Comparison of ENCODE assay signal across 11 mouse cellular contexts in the genomic region with DNA sequence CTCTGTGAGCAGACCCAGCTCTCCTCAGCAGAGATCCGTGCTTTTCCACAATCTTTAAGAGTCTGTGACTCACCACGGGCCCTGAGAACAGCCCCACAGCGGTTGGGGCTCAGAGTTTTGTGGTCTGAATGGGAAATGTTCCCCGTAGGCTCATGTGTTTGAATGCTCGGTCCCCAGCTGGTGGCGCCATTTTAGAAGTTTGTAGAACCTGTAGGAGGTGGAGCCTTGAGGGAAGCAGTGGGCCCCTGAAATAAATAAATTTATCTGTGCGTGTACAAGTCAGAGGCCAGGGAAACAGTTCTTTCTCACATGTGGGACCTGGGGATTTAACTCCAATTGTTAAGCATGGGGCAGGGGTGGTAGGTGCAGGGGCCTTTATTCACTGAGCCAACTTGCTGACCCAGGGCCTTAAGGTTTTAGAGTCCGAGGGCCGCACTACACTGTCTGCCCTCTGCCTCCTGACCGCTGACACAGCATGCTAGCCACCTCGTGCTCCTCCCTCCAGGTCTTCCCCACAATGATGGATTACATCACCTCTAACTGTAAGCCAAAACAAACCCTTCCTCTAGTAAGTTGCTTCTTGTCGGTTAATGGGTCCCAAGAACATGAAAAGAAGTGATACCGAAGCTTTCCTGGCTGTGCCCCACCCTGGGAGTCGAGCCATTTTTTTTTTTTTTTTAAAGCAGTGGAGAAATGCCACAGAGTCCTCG. TPM values are rescaled to one million over a fixed set of nuclear protein-coding genes. Genes with fewer than 3 reads are reported as not detected.
DNase-seq lines count a peak whose midpoint lies in the region; ATAC-seq and TF ChIP-seq lines count a peak whose summit lies in the region.
"Had no signal": no experiment of that assay in that cellular context is flagged by ENCODE, and none has a peak within 500 bp of the region (broad histone marks: within the 10 kb centered on the region; RNA-seq: fewer than 3 reads in every experiment).

No protein-coding gene starts in this region.

- H3K9me3 ChIP-seq in lung, embryonic 16.5 days (ENCODE audit: control insufficient read depth, low read length): no peaks in the 10 kb centered on the region
- H3K9me3 ChIP-seq in liver, embryonic 16.5 days (replicated peaks; ENCODE audit: control insufficient read depth, low read length): no peaks in the 10 kb centered on the region
- H3K9me3 ChIP-seq: limb, embryonic 13.5 days had no signal

- H3K36me3 ChIP-seq in lung, embryonic 16.5 days (ENCODE audit: control insufficient read depth, insufficient read depth, low read length): no peaks in the 10 kb centered on the region
- H3K36me3 ChIP-seq in liver, embryonic 16.5 days (ENCODE audit: control insufficient read depth, insufficient read depth): no peaks in the 10 kb centered on the region
- H3K36me3 ChIP-seq: limb, embryonic 13.5 days had no signal

- ATAC-seq in lung, embryonic 16.5 days (ENCODE audit: low read depth): peak; percentile 39; the same call in 1 of the 2 replicates
- peak; percentile 48; the same call in 1 of the 2 replicates for ATAC-seq in liver, embryonic 16.5 days (ENCODE audit: low read depth)
- ATAC-seq: CD4-positive, CD25-positive, alpha-beta regulatory T cell, adult 4 months; Patski had no signal

- no peak overlapping the region for H3K4me3 ChIP-seq in lung, embryonic 16.5 days (ENCODE audit: low read length)
- no peak overlapping the region for H3K4me3 ChIP-seq in lung, adult 2 months (replicated peaks; ENCODE audit: extremely low read depth, low read depth, low read length)
- H3K4me3 ChIP-seq in liver, embryonic 16.5 days (ENCODE audit: low read depth, low read length): no peak overlapping the region
- H3K4me3 ChIP-seq: limb, embryonic 13.5 days had no signal

- peak; percentile 5 for DNase-seq in heart, postnatal 4 days
- DNase-seq in heart, adult 18-20 months: no peak
- no peak for DNase-seq in lung, adult 2 months
- DNase-seq in ZHBTc4 (ENCODE audit: low read depth, low spot score): peak; percentile 65
- DNase-seq in ovary, postnatal 14 days (ENCODE audit: low spot score): no peak
- DNase-seq: adrenal gland, postnatal 14 days had no signal

- H3K4me1 ChIP-seq in lung, embryonic 16.5 days (replicated peaks; ENCODE audit: control insufficient read depth, insufficient read depth, low read length): no peaks in the 10 kb centered on the region
- H3K4me1 ChIP-seq in lung, adult 2 months (ENCODE audit: control insufficient read depth, insufficient read depth, low read length): no peaks in the 10 kb centered on the region
- H3K4me1 ChIP-seq in liver, embryonic 16.5 days (ENCODE audit: control insufficient read depth, low read depth, low read length): no peaks in the 10 kb centered on the region

- H3K27ac ChIP-seq in lung, embryonic 16.5 days (ENCODE audit: low read length): no peak overlapping the region
- no peak overlapping the region for H3K27ac ChIP-seq in liver, embryonic 16.5 days (ENCODE audit: low read length)
- H3K27ac ChIP-seq: limb, embryonic 13.5 days had no signal

- H3K4me2 ChIP-seq in lung, embryonic 16.5 days (ENCODE audit: low read depth, low read length): no peak overlapping the region
- no peak overlapping the region for H3K4me2 ChIP-seq in liver, embryonic 16.5 days (ENCODE audit: low read depth, low read length)
- H3K4me2 ChIP-seq: limb, embryonic 13.5 days had no signal

- no peaks in the 10 kb centered on the region for H3K27me3 ChIP-seq in lung, embryonic 16.5 days (ENCODE audit: control insufficient read depth, insufficient read depth, low read depth, low read length)
- H3K27me3 ChIP-seq in liver, embryonic 16.5 days (ENCODE audit: control insufficient read depth, insufficient read depth, low read depth, low read length): no peaks in the 10 kb centered on the region
- H3K27me3 ChIP-seq: limb, embryonic 13.5 days; Patski had no signal

- no peak for TF ChIP-seq POLR2A in lung, adult 2 months (IDR thresholded peaks at IDR 0.05; ENCODE audit: borderline replicate concordance, extremely low read depth, low read depth, low read length)

- H3K9ac ChIP-seq in lung, embryonic 16.5 days (ENCODE audit: low read length): no peak overlapping the region
- H3K9ac ChIP-seq in liver, embryonic 16.5 days (ENCODE audit: low read depth, low read length): no peak overlapping the region
- H3K9ac ChIP-seq: limb, embryonic 13.5 days had no signal

- TF ChIP-seq CTCF in lung, adult 2 months (IDR thresholded peaks at IDR 0.05; ENCODE audit: insufficient read depth, low read length): no peak

- 65% methylated on average over 15 of the region's 15 CpGs for WGBS in lung, embryonic 16.5 days
- 52% methylated on average over 15 of the region's 15 CpGs for whole genome bisulfite sequencing in lung, adult 2 months
- 69% methylated on average over 15 of the region's 15 CpGs for WGBS in liver, embryonic 16.5 days (ENCODE audit: insufficient replicate concordance)

RNA-seq across cellular contexts. Expression of gene Sdc1, which starts 6.7 kb away (rescaled TPM):
- 10 to 100 TPM; 30.2 to 30.8 TPM for total RNA-seq in heart, postnatal 4 days (2021)
- 1 to 10 TPM; 5.2 to 6.6 TPM for total RNA-seq in heart, adult 18-20 months (2021)
- 166 and 170 TPM in 2 replicates for polyA plus RNA-seq in lung, embryonic 16.5 days (2015; fragmentation: Nextera tagmentation; extraction: Ambion mirVana)
- 200 and 209 TPM in 2 replicates for polyA plus RNA-seq in lung, adult 2 months (2012; rRNA removed)
- polyA plus RNA-seq in liver, embryonic 16.5 days (2015; fragmentation: Nextera tagmentation; extraction: Ambion mirVana): 24.8 and 25.6 TPM in 2 replicates

Comparison
In these comparisons a context has a peak if more than half of its experiments do, and no peak if none do; other contexts are left out.
1. DNase-seq: peak in heart, postnatal 4 days (single experiment) and ZHBTc4 (single experiment); none in heart, adult 18-20 months (0 of 2), lung, adult 2 months (single experiment) and ovary, postnatal 14 days (single experiment).